Mouse (Mus musculus): ENCODE results near the gene Spire2. TPM values are rescaled to one million over a fixed set of nuclear protein-coding genes. Genes with fewer than 3 reads are reported as not detected.
A peak's percentile ranks its signal among the peaks of the same experiment; 100 is the strongest.

The Spire2 gene
- polyA plus RNA-seq, 1 experiment = 47.0 TPM

DNA sequence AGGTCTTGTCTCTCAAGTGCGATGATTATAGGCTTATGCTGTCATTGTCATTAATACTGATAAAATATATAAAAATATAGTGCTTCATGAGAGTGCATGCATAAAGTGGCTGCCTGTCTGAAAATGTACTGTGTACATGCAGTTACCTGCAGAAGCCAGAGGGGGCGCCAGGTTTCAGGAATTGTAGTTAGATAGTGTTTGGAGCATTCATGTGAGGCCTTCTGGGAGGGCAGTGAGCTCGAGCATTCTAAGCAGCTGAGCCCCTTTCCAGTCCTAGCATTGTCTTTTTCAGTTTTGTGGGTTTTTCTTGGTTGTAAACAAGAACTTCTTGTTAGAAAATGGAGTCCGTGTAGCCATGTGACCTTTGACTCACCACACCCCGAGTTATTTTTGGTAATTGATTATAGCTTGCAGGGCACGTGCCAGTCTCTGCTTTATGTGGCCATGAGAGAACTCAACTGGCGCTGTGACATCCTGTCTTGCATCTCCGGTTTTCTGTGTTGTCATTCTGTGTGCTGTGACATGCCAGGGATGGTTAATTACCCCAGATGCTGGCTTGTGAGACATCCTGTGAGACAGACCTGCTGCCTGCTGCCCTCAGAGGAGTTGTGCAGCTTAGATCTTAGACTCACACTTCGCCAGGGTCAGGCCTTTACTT, 52.5 kb downstream of the Spire2 start:
- DNase-seq (ENCODE audit: low read depth) = peak; percentile 47
- TF ChIP-seq CTCF (IDR thresholded peaks at IDR 0.05; ENCODE audit: borderline replicate concordance, extremely low read depth, insufficient read depth, insufficient read length) (peak; percentile 65; the same call in 1 of the 2 replicates), POLR2A (IDR thresholded peaks at IDR 0.05; ENCODE audit: borderline replicate concordance, extremely low read depth, insufficient read depth, insufficient read length, poor library complexity, severe bottlenecking) (no peak)

- no peak for DNase-seq (ENCODE audit: low read depth)
- no peak for TF ChIP-seq POLR2A (IDR thresholded peaks at IDR 0.05; ENCODE audit: borderline replicate concordance, extremely low read depth, insufficient read depth, insufficient read length, poor library complexity, severe bottlenecking)
- TF ChIP-seq CTCF (IDR thresholded peaks at IDR 0.05; ENCODE audit: borderline replicate concordance, extremely low read depth, insufficient read depth, insufficient read length) = no peak
Measured at GRCm38 (mm10) chr8:123387041-123387440, 54.5 kb downstream of the Spire2 start.

- DNase-seq (ENCODE audit: low read depth) = no peak
- TF ChIP-seq POLR2A (IDR thresholded peaks at IDR 0.05; ENCODE audit: borderline replicate concordance, extremely low read depth, insufficient read depth, insufficient read length, poor library complexity, severe bottlenecking) = no peak
- no peak for TF ChIP-seq CTCF (IDR thresholded peaks at IDR 0.05; ENCODE audit: borderline replicate concordance, extremely low read depth, insufficient read depth, insufficient read length)
Measured at GRCm38 (mm10) chr8:123387801-123388200, 55.3 kb downstream of the Spire2 start.

- no peak for TF ChIP-seq POLR2A (IDR thresholded peaks at IDR 0.05; ENCODE audit: borderline replicate concordance, extremely low read depth, insufficient read depth, insufficient read length, poor library complexity, severe bottlenecking)
- no peak for TF ChIP-seq CTCF (IDR thresholded peaks at IDR 0.05; ENCODE audit: borderline replicate concordance, extremely low read depth, insufficient read depth, insufficient read length)
- no peak for DNase-seq (ENCODE audit: low read depth)
Measured at GRCm38 (mm10) chr8:123389026-123389425, 56.5 kb downstream of the Spire2 start.

DNA sequence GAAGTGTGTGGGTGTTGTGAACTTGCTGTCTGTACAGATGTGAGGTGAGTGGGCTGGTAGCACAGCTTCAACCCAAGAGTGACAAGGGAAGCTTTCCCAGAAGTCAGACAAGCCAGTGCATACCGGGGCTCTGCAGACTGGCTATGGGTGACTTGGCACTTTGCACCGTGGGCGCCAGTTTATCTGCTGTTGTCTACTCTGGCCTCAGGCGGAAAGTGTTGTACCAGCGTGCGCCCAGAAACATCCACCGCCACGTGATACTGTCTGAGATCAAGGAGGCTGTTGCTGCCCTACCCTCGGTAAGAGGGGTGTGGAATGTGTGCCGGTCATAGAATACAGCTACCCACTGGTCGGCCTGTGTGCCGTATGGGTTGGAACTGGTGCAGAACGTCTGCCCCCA, 65.8 kb downstream of the Spire2 start:
- no peak for TF ChIP-seq POLR2A (IDR thresholded peaks at IDR 0.05; ENCODE audit: borderline replicate concordance, extremely low read depth, insufficient read depth, insufficient read length, poor library complexity, severe bottlenecking)
- DNase-seq (ENCODE audit: low read depth) = no peak

DNA sequence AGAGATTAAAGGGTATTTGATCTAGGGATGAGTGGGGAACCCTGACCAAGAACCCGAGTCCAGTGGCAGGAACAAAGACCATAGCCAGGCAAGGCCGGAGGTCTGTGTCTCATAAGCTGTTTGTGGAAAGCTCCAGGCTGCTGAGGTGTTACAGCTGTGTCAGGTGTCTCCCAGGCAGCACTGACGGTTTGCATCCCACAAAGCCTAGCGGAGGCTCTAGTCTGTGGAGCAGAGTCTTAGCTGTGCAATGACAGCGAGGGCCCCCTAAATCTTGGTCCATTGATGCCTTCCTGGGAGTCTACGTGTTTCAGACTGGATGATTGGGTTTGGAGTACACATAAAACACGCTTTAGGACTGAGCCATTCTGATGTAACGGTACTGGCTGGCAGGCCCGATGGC, 69.4 kb downstream of the Spire2 start:
- no peak for TF ChIP-seq POLR2A (IDR thresholded peaks at IDR 0.05; ENCODE audit: borderline replicate concordance, extremely low read depth, insufficient read depth, insufficient read length, poor library complexity, severe bottlenecking)
- TF ChIP-seq CTCF (IDR thresholded peaks at IDR 0.05; ENCODE audit: borderline replicate concordance, extremely low read depth, insufficient read depth, insufficient read length) = no peak

GRCm38 (mm10) chr8:123402730-123403326, 70.3 kb downstream of the Spire2 start:
- TF ChIP-seq CTCF (IDR thresholded peaks at IDR 0.05; ENCODE audit: borderline replicate concordance, extremely low read depth, insufficient read depth, insufficient read length) (no peak), POLR2A (IDR thresholded peaks at IDR 0.05; ENCODE audit: borderline replicate concordance, extremely low read depth, insufficient read depth, insufficient read length, poor library complexity, severe bottlenecking) (no peak)
- no peak for DNase-seq (ENCODE audit: low read depth)

More for the DNA sequence above, 69.4 kb downstream of the Spire2 start:
- DNase-seq (ENCODE audit: low read depth) = no peak

- no peak for TF ChIP-seq CTCF (IDR thresholded peaks at IDR 0.05; ENCODE audit: borderline replicate concordance, extremely low read depth, insufficient read depth, insufficient read length)
- TF ChIP-seq POLR2A (IDR thresholded peaks at IDR 0.05; ENCODE audit: borderline replicate concordance, extremely low read depth, insufficient read depth, insufficient read length, poor library complexity, severe bottlenecking) = no peak
- DNase-seq (ENCODE audit: low read depth) = no peak
Measured at GRCm38 (mm10) chr8:123404521-123404920, 72.0 kb downstream of the Spire2 start.

GRCm38 (mm10) chr8:123406786-123407185, 74.3 kb downstream of the Spire2 start, which contains the start of gene Mc1r:
Gene Mc1r, plus strand, starts transcription at chr8:123407107.
- TF ChIP-seq POLR2A (IDR thresholded peaks at IDR 0.05; ENCODE audit: borderline replicate concordance, extremely low read depth, insufficient read depth, insufficient read length, poor library complexity, severe bottlenecking) (no peak), CTCF (IDR thresholded peaks at IDR 0.05; ENCODE audit: borderline replicate concordance, extremely low read depth, insufficient read depth, insufficient read length) (peak; percentile 91)
- peak; percentile 70 for DNase-seq (ENCODE audit: low read depth)

- no peak for DNase-seq (ENCODE audit: low read depth)
- no peak for TF ChIP-seq CTCF (IDR thresholded peaks at IDR 0.05; ENCODE audit: borderline replicate concordance, extremely low read depth, insufficient read depth, insufficient read length)
- no peak for TF ChIP-seq POLR2A (IDR thresholded peaks at IDR 0.05; ENCODE audit: borderline replicate concordance, extremely low read depth, insufficient read depth, insufficient read length, poor library complexity, severe bottlenecking)
Measured at GRCm38 (mm10) chr8:123407612-123408011, 75.1 kb downstream of the Spire2 start.

DNA sequence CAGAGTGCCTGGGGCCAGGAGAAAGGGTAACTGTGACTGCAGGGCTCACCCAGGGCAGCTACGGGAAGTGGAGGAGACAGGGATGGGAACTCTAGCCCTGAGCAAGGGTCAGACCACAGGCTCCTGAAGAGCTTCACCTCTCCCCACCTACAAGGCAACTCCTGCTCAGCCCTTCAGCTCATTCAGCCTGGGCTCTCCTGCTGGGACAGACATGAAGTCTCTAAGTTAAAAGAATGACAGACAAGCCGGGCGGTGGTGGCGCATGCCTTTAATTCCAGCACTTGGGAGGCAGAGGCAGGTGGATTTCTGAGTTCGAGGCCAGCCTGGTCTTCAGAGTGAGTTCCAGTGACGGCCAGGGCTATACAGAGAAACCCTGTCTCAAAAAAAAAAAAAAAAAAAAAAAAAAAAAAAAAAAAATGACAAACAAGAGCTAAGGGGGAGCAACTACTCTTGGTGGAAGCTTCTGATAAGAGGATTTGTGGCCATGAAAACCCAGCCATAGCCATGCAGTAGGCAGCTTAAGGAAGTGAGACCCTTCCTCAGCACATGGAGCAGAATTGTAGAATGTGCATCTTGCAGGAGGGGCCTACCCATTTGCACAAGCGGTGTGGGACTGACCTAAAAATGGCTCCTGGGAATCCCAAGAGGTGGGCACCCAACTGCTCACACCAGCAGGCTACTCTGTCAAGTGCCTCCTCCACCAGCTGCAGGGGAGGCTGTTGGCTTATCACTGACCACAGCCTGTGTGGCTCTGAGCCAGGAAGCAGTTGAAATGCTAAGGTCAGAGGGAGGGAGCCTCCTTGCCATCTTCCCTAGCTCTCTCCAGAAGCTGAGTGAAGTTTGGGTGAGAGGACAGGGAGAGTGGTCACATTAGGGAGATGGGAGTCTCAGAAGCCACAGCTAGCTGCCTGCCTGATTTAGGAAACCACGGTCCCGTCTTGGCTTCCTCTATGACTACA, 76.4 kb downstream of the Spire2 start:
- DNase-seq (ENCODE audit: low read depth) = no peak
- TF ChIP-seq POLR2A (IDR thresholded peaks at IDR 0.05; ENCODE audit: borderline replicate concordance, extremely low read depth, insufficient read depth, insufficient read length, poor library complexity, severe bottlenecking) = no peak
- no peak for TF ChIP-seq CTCF (IDR thresholded peaks at IDR 0.05; ENCODE audit: borderline replicate concordance, extremely low read depth, insufficient read depth, insufficient read length)

Measured in brain, embryonic 14.5 days (tissue).